Mouse (Mus musculus) hindbrain, embryonic 12.5 days (tissue): Measurements from ENCODE around the gene D1Ertd622e. TPM values are rescaled to one million over a fixed set of nuclear protein-coding genes. Genes with fewer than 3 reads are reported as not detected.
A peak's percentile ranks its signal among the peaks of the same experiment; 100 is the strongest.

Experiments
- ATAC-seq: fragments of 200-750 bp; cut with Nextera tagmentation; 2 replicates; pipeline ENCODE4 v1.8.0; 2017; ENCODE audit warnings: moderate TSS enrichment; ENCODE audit not compliant: low FRiP score
- H3K27ac ChIP-seq: fragments of 300-500 bp; sonication (generic); 2 replicates; pipeline ENCODE4 v1.5.1; 2016; ENCODE audit warnings: mild to moderate bottlenecking
- H3K27me3 ChIP-seq: fragments of 300-500 bp; sonication (generic); 2 replicates; pipeline ENCODE4 v1.6.1; 2016; ENCODE audit warnings: mild to moderate bottlenecking
- H3K36me3 ChIP-seq: fragments of 300-500 bp; sonication (generic); 2 replicates; pipeline ENCODE4 v1.6.1; 2016; ENCODE audit warnings: mild to moderate bottlenecking
- H3K4me1 ChIP-seq: fragments of 300-500 bp; sonication (generic); 2 replicates; pipeline ENCODE4 v1.6.1; 2016
- H3K4me2 ChIP-seq: fragments of 300-500 bp; sonication (generic); replicated peaks from 2 replicates; pipeline ENCODE4 v1.6.1; 2016; ENCODE audit warnings: mild to moderate bottlenecking
- H3K4me3 ChIP-seq: fragments of 300-500 bp; sonication (generic); 2 replicates; pipeline ENCODE4 v1.5.1; 2016; ENCODE audit warnings: mild to moderate bottlenecking
- H3K9ac ChIP-seq: fragments of 300-500 bp; sonication (generic); 2 replicates; pipeline ENCODE4 v1.6.1; 2016; ENCODE audit warnings: mild to moderate bottlenecking, moderate library complexity
- H3K9me3 ChIP-seq: fragments of 300-500 bp; sonication (generic); replicated peaks from 2 replicates; pipeline ENCODE4 v1.6.1; 2016; ENCODE audit warnings: mild to moderate bottlenecking
- WGBS: fragments of 180-500 bp; shearing (Covaris S2); methylation state at CpG from one replicate; pipeline ENCODE4 v1.1.7; 2016; 5-methylcytosine and 5-hydroxymethylcytosine counted together
- polyA plus RNA-seq: library from polyadenylated mRNA; unstranded; fragments of >200 nt; fragmentation: Nextera tagmentation; extraction: Ambion mirVana; gene quantifications from 2 replicates; pipeline ENCODE4 v1.2.1, GENCODE M21; 2016

Gene D1Ertd622e
- polyA plus RNA-seq, 1 experiment from 2014 or later: 34.0 TPM

GRCm38 (mm10) chr1:97630146-97630545 is 31.7 kb downstream of the D1Ertd622e start:
- H3K9me3 ChIP-seq: no peaks in the 10 kb centered on the region
- no peak overlapping the region for H3K4me2 ChIP-seq
- WGBS: 74% methylated on average over 5 of the region's 5 CpGs
- H3K4me1 ChIP-seq: peaks cover 6% of the 10 kb centered on the region
- H3K36me3 ChIP-seq: no peaks in the 10 kb centered on the region
- no peaks in the 10 kb centered on the region for H3K27me3 ChIP-seq
- no peak overlapping the region for H3K4me3 ChIP-seq
- no peak overlapping the region for H3K27ac ChIP-seq
- no peak overlapping the region for H3K9ac ChIP-seq
- no peak for ATAC-seq

- H3K9ac ChIP-seq: no peak overlapping the region
These were observed 33.0 kb downstream of the D1Ertd622e start for GRCm38 (mm10) chr1:97628859-97629258.

GRCm38 (mm10) chr1:97628016-97628415 is 33.9 kb downstream of the D1Ertd622e start:
- no peak overlapping the region for H3K27ac ChIP-seq
- H3K4me1 ChIP-seq: peaks cover 6% of the 10 kb centered on the region
- no peak overlapping the region for H3K9ac ChIP-seq
- no peaks in the 10 kb centered on the region for H3K27me3 ChIP-seq
- no peak overlapping the region for H3K4me2 ChIP-seq
- 60% methylated on average over 8 of the region's 8 CpGs for WGBS
- no peaks in the 10 kb centered on the region for H3K36me3 ChIP-seq
- no peaks in the 10 kb centered on the region for H3K9me3 ChIP-seq
- no peak overlapping the region for H3K4me3 ChIP-seq
- ATAC-seq: no peak

More at GRCm38 (mm10) chr1:97628859-97629258, 33.0 kb downstream of the D1Ertd622e start:
- no peak overlapping the region for H3K4me3 ChIP-seq
- no peak for ATAC-seq
- H3K4me1 ChIP-seq: peaks cover 6% of the 10 kb centered on the region
- H3K27me3 ChIP-seq: no peaks in the 10 kb centered on the region
- no peak overlapping the region for H3K4me2 ChIP-seq
- no peak overlapping the region for H3K27ac ChIP-seq
- no peaks in the 10 kb centered on the region for H3K36me3 ChIP-seq
- H3K9me3 ChIP-seq: no peaks in the 10 kb centered on the region
- 89% methylated on average over 7 of the region's 7 CpGs for WGBS

DNA sequence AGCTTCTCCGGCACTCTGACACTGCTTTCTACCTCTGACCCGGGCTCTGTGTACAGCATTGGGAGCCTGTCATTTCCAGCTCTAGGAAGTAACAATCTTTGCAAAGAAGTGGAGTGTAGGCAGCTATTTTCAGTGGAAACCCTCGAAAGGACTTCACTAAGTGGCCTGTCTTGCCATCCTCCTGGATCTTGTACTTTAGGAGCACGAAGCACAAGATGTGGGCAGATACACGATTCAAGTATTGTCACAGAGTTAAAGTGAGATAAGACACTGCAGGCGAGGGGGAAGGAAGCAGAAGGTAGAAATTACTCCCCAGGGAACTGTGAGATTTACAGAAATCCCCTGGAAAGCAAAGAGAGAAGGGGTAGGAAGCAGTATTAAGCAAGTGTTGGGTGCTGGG is 36.4 kb downstream of the D1Ertd622e start:
- 65% methylated on average over 6 of the region's 6 CpGs for WGBS
- H3K9me3 ChIP-seq: no peaks in the 10 kb centered on the region
- H3K4me1 ChIP-seq: peaks cover 5% of the 10 kb centered on the region
- H3K4me3 ChIP-seq: no peak overlapping the region
- H3K9ac ChIP-seq: no peak overlapping the region
- no peak overlapping the region for H3K4me2 ChIP-seq
- ATAC-seq: no peak
- H3K27ac ChIP-seq: no peak overlapping the region
- no peaks in the 10 kb centered on the region for H3K36me3 ChIP-seq
- H3K27me3 ChIP-seq: no peaks in the 10 kb centered on the region

DNA sequence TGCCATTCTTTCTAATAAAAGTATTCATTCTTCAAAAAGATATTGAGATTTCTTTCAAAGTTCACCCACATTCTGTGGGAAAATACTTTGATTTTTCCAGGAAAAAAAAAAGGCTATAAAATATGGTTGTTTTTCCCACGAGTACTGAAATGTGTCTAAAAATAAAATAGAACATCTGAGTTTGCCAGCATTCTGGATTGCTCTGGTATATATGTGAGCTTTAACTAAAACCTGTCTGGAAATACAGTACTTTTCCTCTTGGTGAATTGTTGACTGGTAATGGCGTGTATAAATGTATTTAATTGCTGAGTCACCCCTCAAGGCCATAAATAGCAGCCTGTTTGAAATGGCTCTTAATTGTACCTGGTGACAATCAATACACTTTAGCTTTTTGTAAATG is 37.5 kb downstream of the D1Ertd622e start:
- no peak overlapping the region for H3K27ac ChIP-seq
- H3K36me3 ChIP-seq: no peaks in the 10 kb centered on the region
- H3K4me2 ChIP-seq: no peak overlapping the region
- H3K4me1 ChIP-seq: peaks cover 2% of the 10 kb centered on the region
- no peak overlapping the region for H3K9ac ChIP-seq
- 67% methylated on average over 2 of the region's 2 CpGs for WGBS
- no peak overlapping the region for H3K4me3 ChIP-seq
- no peak for ATAC-seq
- H3K27me3 ChIP-seq: no peaks in the 10 kb centered on the region
- no peaks in the 10 kb centered on the region for H3K9me3 ChIP-seq

GRCm38 (mm10) chr1:97623214-97623856 is 38.5 kb downstream of the D1Ertd622e start:
- Histone ChIP-seq H3K27ac (0 out of 2 replicates have a peak overlapping the region, but pooled peaks have one; percentile 23), H3K4me2 (no peak overlapping the region), H3K4me3 (no peak overlapping the region), H3K4me1 (peaks cover 2% of the 10 kb centered on the region; the same call in 1 of the 2 replicates), H3K9ac (no peak overlapping the region), H3K36me3 (no peaks in the 10 kb centered on the region), H3K9me3 (no peaks in the 10 kb centered on the region), H3K27me3 (no peaks in the 10 kb centered on the region)
- peak; percentile 35; the same call in 1 of the 2 replicates for ATAC-seq
- 10% methylated on average over 1 of the region's 1 CpGs for WGBS

DNA sequence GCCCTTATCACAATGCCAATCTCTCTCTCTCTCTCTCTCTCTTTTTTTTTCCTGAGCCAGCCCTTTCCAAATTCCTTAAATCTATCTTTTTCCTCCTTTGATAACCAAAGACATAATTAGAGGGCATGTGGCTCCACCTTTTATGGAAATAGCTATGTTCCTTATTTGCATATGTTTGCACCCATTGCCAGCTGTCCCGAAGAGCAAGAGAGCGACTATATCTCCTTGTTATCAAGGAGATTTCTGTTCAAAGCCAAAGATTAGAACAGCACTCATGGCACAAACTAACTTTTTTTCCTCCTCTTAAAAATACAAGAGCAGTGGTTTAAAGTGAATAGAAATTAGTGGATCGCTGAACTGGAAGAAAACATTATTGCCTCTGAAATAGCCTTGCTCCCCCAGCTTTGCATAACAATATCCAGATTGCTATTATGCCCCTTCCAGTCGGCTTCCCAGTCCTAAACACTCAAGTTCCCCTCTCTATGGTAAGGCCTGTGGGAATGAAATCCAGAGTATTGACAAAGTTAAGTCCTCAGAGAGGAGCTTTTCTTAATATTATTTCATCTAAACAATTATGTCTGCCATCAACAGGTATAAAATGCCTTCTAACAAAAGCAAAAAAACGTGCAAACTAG is 39.2 kb downstream of the D1Ertd622e start:
- Histone ChIP-seq H3K9me3 (no peaks in the 10 kb centered on the region), H3K4me3 (no peak overlapping the region), H3K4me2 (no peak overlapping the region; the same call in 1 of the 2 replicates), H3K36me3 (no peaks in the 10 kb centered on the region), H3K4me1 (no peaks in the 10 kb centered on the region), H3K27me3 (no peaks in the 10 kb centered on the region), H3K9ac (no peak overlapping the region), H3K27ac (0 out of 2 replicates have a peak overlapping the region, but pooled peaks have one; percentile 23)
- peak; percentile 74 for ATAC-seq
- 19% methylated on average over 5 of the region's 5 CpGs for WGBS

DNA sequence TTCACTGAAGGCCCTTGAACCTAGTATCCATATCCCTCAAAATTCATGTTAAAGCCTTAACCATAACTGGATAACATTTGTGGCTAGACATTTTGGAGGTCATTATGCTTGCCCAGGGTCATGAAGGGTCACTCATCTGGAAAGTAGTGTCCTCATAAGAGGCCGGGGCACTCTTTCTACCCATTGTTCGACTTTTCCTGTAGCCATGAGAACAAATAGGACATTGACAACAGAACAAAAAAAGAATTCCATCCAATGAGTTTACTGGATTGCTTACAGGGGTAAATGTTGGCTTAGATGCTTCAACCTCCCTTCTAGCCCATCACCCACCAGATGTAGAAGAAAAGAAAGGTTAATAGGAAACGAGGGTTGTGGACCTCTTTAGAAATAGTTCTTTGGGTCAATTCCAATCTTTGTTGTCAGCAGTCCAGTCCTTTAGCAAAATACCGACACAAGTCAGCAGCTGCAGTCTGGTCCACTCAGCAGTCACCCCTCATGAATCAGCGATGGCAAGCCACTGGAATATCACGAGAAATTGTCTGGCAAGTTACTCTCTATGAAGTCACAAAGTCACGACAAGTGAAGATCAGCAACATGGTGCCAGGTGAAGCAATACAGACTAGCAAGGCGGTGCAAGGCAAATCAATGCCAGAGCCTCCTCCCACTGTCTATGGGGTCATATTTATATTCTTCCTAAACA is 42.1 kb downstream of the D1Ertd622e start:
- no peak overlapping the region for H3K4me2 ChIP-seq
- no peak overlapping the region for H3K4me3 ChIP-seq
- no peaks in the 10 kb centered on the region for H3K36me3 ChIP-seq
- no peaks in the 10 kb centered on the region for H3K27me3 ChIP-seq
- H3K27ac ChIP-seq: no peak overlapping the region
- H3K4me1 ChIP-seq: 0 out of 2 replicates have a peak, but pooled peaks cover 4% of the 10 kb centered on the region
- H3K9me3 ChIP-seq: no peaks in the 10 kb centered on the region
- ATAC-seq: no peak
- no peak overlapping the region for H3K9ac ChIP-seq
- WGBS: 66% methylated on average over 8 of the region's 8 CpGs

DNA sequence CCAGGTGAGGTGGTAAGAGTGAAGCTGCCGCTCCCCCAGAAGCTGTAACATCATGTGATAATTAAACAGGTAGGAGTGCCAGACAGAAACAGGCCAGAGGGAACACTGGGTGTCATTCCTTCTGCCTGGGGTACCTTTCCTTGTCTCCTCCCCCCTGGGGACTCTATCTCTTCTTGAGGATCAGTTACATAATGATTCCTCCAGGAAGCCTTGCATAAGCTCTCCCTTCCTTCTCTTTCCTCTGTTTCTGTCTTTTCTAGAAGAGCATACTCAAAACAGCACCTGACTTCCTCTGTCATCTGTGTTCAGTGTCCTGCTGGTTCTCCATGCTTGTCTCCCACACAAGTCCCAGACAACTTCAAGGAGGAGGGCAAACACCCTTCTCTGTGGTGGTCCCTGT is 46.3 kb downstream of the D1Ertd622e start:
- WGBS: 93% methylated on average over 1 of the region's 1 CpGs
- Histone ChIP-seq H3K9me3 (no peaks in the 10 kb centered on the region), H3K27me3 (no peaks in the 10 kb centered on the region), H3K4me1 (0 out of 2 replicates have a peak, but pooled peaks cover 4% of the 10 kb centered on the region), H3K4me2 (no peak overlapping the region), H3K27ac (no peak overlapping the region), H3K36me3 (no peaks in the 10 kb centered on the region), H3K9ac (no peak overlapping the region), H3K4me3 (no peak overlapping the region)
- no peak for ATAC-seq

DNA sequence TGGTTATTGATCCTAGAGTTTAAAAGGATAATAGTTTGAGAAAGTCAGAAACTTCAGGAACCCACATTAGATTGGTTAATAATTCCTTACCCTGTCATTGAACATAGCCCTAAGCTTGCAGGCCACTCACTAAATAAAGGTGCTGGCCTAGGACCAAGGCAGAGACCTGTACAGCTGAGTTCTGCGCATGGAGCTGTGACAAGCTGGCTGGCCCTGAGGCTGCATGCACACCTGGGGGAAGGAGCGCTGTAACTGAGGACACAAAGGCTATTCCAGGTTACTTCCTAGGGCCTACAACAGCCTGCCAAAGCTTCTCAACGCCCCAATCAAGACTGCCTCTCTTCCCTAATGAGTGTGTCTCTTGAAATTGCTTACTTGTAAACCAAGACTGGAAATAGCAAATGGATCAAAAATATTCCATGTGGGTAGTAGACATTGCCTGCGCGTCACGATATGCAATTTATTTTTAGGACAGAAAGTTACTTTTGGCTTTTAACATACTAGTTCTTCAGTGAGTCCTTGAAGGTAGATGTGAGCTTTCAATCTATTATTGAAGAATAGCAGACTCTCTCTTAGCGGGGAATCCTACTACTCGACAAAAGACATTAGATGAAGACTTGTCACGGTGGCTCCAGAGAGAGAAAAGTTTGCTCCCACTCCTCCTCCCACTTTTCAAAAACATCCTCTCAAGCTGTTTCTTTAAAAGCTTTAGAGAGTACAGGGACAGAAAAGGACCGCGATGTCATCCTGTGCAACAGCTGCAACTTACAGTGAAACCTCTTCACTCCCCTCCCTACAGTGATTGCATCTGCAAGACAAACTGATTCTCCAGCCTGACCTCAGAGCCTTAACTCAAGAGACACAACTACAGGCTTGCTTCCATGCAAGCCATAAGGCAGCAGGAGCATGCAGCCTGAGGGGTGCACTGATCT is 47.1 kb downstream of the D1Ertd622e start:
- no peak for ATAC-seq
- H3K4me2 ChIP-seq: no peak overlapping the region
- H3K4me1 ChIP-seq: 0 out of 2 replicates have a peak, but pooled peaks cover 4% of the 10 kb centered on the region
- whole genome bisulfite sequencing: 77% methylated on average over 11 of the region's 11 CpGs
- no peak overlapping the region for H3K9ac ChIP-seq
- H3K36me3 ChIP-seq: no peaks in the 10 kb centered on the region
- H3K27ac ChIP-seq: no peak overlapping the region
- H3K9me3 ChIP-seq: no peaks in the 10 kb centered on the region
- H3K27me3 ChIP-seq: no peaks in the 10 kb centered on the region
- H3K4me3 ChIP-seq: no peak overlapping the region

DNA sequence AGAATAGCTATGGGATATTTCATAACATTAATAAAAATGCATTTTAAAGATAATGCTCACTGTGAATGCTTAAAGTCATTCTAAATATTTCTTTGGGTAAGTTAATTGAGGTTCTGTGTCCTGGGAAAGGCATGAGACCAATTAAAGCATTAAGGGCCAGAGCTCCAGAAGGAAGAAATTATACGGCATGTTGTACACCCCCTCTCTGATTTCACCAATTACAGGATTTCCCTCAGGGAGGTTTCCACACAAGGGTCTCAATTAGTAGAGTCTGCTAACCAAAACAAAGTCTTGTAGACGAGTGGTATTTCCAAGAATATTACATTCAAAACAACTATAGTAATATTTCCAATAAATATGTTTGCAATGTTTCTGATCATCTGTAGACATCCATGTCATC is 50.1 kb downstream of the D1Ertd622e start:
- Histone ChIP-seq H3K4me2 (no peak overlapping the region), H3K27me3 (no peaks in the 10 kb centered on the region), H3K4me1 (no peaks in the 10 kb centered on the region), H3K4me3 (no peak overlapping the region), H3K36me3 (no peaks in the 10 kb centered on the region), H3K9ac (no peak overlapping the region), H3K9me3 (no peaks in the 10 kb centered on the region), H3K27ac (no peak overlapping the region)
- ATAC-seq: no peak
- 61% methylated on average over 2 of the region's 2 CpGs for WGBS

GRCm38 (mm10) chr1:97603361-97603760 is 58.5 kb downstream of the D1Ertd622e start:
- Histone ChIP-seq H3K36me3 (no peaks in the 10 kb centered on the region), H3K9ac (no peak overlapping the region), H3K9me3 (no peaks in the 10 kb centered on the region), H3K27me3 (no peaks in the 10 kb centered on the region), H3K4me3 (no peak overlapping the region), H3K4me2 (no peak overlapping the region), H3K27ac (no peak overlapping the region), H3K4me1 (no peaks in the 10 kb centered on the region)
- 83% methylated on average over 1 of the region's 1 CpGs for WGBS
- ATAC-seq: no peak
